Mouse (Mus musculus) cerebellum, postnatal 4 days (tissue): Measurements from ENCODE around the gene Pcgf6.
A peak's percentile ranks its signal among the peaks of the same experiment; 100 is the strongest.

Experiments used
- DNase-seq, 2 experiments: peaks; one replicate each; pipeline ENCODE4 v3.0.0; 2022; ENCODE audit warnings: low spot score in 2 of 2, mixed read lengths in 1 of 2

The Pcgf6 gene

GRCm38 (mm10) chr19:47050271-47051032 is at the start of gene Pcgf6:
TSS of gene Pcgf6 (minus strand) at chr19:47050906.
- peak; percentile 65 to 77 for DNase-seq

GRCm38 (mm10) chr19:47090550-47091156 is 39.9 kb upstream of the Pcgf6 start, which contains the start of the genes Usmg5 and Pdcd11:
TSS of gene Usmg5 (minus strand) at chr19:47090647.
TSS of gene Pdcd11 (plus strand) at chr19:47090768.
- peak; percentile 96 for DNase-seq

DNA sequence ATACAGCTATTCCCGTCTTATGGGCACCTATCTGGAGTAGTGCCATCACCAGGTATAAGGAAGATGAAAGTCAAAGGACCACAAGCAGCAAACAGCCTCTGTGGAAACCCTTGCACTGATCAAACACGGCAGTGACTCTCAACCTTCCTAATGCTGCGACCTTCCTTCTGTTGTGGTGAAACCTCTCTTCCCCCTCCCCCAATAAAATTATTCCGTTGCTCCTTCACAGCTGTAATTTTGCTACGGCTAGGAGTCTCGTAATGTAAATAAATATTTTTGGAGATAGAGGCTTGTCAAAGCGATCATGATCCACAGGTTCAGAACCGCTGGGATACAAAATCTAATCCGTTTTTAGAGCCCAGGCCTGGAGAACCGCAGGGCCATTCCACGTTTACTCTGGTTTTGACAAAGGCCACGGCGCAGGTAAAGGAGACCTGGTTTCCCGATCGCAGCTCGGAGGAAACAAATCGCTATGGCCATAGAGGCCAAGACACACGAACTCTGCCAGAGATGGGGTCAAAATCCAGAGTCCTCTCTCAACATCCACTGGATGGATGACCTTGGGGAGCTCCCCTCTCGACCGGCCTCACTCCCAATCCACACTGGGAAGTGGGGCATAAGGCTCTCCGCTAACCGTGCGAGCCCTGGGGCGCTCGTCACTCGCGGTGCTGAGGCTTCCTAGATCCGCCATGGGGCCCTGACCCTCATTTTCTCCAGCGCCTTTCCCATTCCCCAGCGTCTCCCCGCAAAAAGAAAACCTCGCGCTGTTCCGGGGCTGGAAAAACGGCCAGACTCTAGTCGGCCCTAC is 39.2 kb upstream of the Pcgf6 start:
- DNase-seq = no peak

- no peak for DNase-seq
Observed at GRCm38 (mm10) chr19:47088226-47088625, 37.5 kb upstream of the Pcgf6 start.

- peak; percentile 63 to 78 for DNase-seq
Observed at GRCm38 (mm10) chr19:47067924-47068611, 17.4 kb upstream of the Pcgf6 start.

DNA sequence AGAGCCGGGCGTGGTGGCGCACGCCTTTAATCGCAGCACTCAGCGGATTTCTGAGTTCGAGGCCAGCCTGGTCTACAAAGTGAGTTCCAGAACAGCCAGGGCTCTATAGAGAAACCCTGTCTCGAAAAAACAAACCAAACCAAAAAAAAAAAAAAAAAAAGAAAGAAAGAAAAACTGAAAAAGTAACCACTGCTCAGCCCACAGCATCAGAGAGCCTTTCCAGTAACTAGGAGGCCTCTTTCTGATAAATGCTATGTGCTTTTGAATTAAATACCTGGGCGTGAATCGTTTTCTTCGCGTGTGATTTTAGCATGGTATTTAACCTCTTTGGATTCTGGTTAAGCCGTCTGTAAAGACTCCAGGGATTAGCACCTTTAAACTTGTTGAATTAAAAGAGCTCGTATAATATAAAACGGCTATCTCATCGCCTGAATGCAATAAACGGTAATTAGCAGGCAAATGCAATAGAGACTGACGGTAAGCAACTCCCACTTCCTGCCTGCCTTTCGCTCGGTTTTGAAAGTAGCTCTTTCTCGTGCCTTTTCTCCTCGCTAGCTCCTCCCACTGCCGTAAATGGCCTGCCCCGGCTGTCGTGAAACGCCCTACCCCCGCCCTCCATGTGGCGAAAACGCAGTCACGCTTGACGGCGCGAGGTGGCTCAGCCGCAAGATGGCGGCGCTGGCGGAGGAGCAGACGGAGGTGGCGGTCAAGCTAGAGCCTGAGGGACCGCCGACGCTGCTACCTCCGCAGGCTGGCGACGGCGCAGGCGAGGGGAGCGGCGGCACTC is 16.6 kb upstream of the Pcgf6 start, which contains the start of gene Taf5:
Taf5 (plus strand) TSS at position 651 of the 787 bp plus-strand sequence.
- DNase-seq = peak; percentile 96 to 97

GRCm38 (mm10) chr19:47065860-47066259 is 15.2 kb upstream of the Pcgf6 start:
- no peak for DNase-seq

DNA sequence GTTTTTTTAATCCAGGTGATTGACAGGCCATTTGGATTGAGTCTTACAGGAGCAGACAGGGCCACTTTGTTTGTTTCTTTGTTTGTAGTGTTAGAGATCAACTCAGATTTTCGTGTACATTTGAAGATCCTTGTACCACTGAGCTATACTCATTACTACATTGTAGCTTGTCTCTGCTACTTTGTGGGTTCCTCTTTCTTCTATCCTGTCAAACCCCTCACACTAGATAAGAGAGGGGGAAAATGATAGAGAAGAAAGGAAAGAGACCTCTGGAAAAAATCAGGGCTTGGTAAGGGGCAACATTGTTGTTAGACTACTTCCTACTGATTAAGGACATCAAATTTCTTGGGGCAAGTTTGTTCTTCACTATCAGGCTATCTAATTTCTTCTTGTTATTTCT is 7.0 kb upstream of the Pcgf6 start:
- DNase-seq = no peak

DNA sequence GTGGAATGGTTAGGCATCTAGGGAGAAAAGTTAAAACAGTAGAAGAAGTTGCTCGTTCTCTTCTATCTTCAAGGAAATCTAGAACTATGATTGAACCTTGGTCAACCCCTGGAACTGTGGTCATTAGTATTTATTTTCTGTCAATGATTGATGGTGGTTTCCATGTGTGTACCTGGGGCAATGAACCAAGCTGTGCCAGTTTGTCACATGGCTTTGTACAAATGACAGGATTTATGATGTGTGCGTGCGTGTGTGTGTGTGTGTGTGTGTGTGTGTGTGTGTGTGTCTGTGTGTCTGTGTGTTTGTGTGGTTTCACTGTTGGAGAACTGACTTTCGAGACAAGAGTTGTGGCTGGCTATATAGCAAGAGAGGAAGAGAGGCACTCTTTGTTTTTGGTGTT is 2.8 kb upstream of the Pcgf6 start:
- no peak for DNase-seq

- DNase-seq = no peak
Observed at GRCm38 (mm10) chr19:47052927-47053326, 2.2 kb upstream of the Pcgf6 start.

- DNase-seq = no peak
Observed at GRCm38 (mm10) chr19:47049840-47050239, 866 bp downstream of the Pcgf6 start.

GRCm38 (mm10) chr19:47049061-47049460 is 1.6 kb downstream of the Pcgf6 start:
- DNase-seq = no peak

GRCm38 (mm10) chr19:47047236-47047833 is 3.4 kb downstream of the Pcgf6 start:
- DNase-seq = no peak

- DNase-seq = no peak
Observed at GRCm38 (mm10) chr19:47046343-47046742, 4.4 kb downstream of the Pcgf6 start.

DNA sequence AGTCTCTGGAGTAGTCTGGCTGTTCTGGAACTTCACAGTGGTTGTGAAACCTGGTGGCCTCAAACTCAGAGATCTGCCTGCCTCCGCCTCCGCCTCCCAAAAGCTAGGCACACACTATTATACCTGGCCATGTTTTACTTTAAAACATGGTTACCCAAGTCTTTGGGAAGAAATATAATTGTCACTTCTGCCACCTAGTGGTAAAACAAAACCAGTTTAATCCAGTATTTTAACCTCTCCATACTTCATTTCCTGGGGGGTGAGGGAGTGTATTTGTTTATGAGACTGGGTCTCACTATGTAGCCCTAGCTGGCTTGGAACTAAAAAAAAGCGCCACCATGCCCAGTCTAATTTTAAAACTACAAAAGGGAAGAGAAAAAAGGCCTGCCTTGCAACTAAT is 7.1 kb downstream of the Pcgf6 start:
- no peak for DNase-seq

- DNase-seq = no peak
Observed at GRCm38 (mm10) chr19:47040720-47041473, 9.8 kb downstream of the Pcgf6 start.

GRCm38 (mm10) chr19:47036596-47036995 is 14.1 kb downstream of the Pcgf6 start:
- no peak for DNase-seq

GRCm38 (mm10) chr19:47034916-47035315 is 15.8 kb downstream of the Pcgf6 start:
- no peak for DNase-seq

DNA sequence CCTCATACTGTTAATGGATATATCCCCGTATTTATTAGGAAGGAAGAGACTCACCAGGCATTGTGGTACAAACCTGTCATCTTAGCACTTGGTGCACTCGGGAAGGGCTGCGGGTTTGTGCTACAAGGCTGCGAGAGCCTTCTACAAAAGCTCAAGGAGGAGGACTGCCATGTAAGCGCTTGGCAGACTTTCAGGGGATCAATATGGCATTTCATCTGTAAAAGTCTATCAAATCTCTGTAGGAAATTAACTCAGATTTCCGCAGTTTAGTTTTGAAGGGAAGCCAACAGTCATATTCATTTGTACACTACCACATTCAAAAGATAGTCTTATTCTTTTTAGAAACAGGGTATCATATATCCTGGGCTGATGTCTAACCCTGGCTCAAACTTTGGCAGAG is 18.9 kb downstream of the Pcgf6 start:
- no peak for DNase-seq

GRCm38 (mm10) chr19:47029796-47030195 is 20.9 kb downstream of the Pcgf6 start:
- no peak for DNase-seq
